Mouse (Mus musculus) limb, embryonic 12.5 days (tissue): Measurements from ENCODE around the gene Rxfp3. TPM values are rescaled to one million over a fixed set of nuclear protein-coding genes. Genes with fewer than 3 reads are reported as not detected.

ENCODE experiments used
- ATAC-seq: fragments of 200-750 bp; cut with Nextera tagmentation; 2 replicates; pipeline ENCODE4 v1.8.0; 2017; ENCODE audit warnings: low read depth, moderate TSS enrichment; ENCODE audit not compliant: insufficient number of reproducible peaks, insufficient read depth, low FRiP score, low TSS enrichment
- H3K27ac ChIP-seq: fragments of 300-500 bp; sonication (generic); 2 replicates; pipeline ENCODE4 v1.5.1; 2016; ENCODE audit warnings: mild to moderate bottlenecking, moderate library complexity
- H3K27me3 ChIP-seq: fragments of 300-500 bp; sonication (generic); 2 replicates; pipeline ENCODE4 v1.6.1; 2016; ENCODE audit warnings: mild to moderate bottlenecking, moderate library complexity
- H3K36me3 ChIP-seq: fragments of 300-500 bp; sonication (generic); 2 replicates; pipeline ENCODE4 v1.6.1; 2016; ENCODE audit warnings: mild to moderate bottlenecking, moderate library complexity
- H3K4me1 ChIP-seq: fragments of 300-500 bp; sonication (generic); replicated peaks from 2 replicates; pipeline ENCODE4 v1.6.1; 2016
- H3K4me2 ChIP-seq: fragments of 300-500 bp; sonication (generic); 2 replicates; pipeline ENCODE4 v1.6.1; 2016; ENCODE audit warnings: mild to moderate bottlenecking, moderate library complexity
- H3K4me3 ChIP-seq: fragments of 300-500 bp; sonication (generic); replicated peaks from 2 replicates; pipeline ENCODE4 v1.5.1; 2016; ENCODE audit warnings: mild to moderate bottlenecking
- H3K9ac ChIP-seq: fragments of 300-500 bp; sonication (generic); replicated peaks from 2 replicates; pipeline ENCODE4 v1.6.1; 2016; ENCODE audit warnings: mild to moderate bottlenecking, moderate library complexity
- H3K9me3 ChIP-seq: fragments of 300-500 bp; sonication (generic); 2 replicates; pipeline ENCODE4 v1.6.1; 2016; ENCODE audit warnings: mild to moderate bottlenecking, moderate library complexity
- WGBS: fragments of 180-500 bp; shearing (Covaris S2); methylation state at CpG from one replicate; pipeline ENCODE4 v1.1.7; 2016; 5-methylcytosine and 5-hydroxymethylcytosine counted together
- polyA plus RNA-seq: library from polyadenylated mRNA; unstranded; fragments of >200 nt; fragmentation: Nextera tagmentation; extraction: Ambion mirVana; gene quantifications from 2 replicates; pipeline ENCODE4 v1.2.1, GENCODE M21; 2016

The Rxfp3 gene
- polyA plus RNA-seq, 1 experiment from 2014 or later: 0.99 TPM

DNA sequence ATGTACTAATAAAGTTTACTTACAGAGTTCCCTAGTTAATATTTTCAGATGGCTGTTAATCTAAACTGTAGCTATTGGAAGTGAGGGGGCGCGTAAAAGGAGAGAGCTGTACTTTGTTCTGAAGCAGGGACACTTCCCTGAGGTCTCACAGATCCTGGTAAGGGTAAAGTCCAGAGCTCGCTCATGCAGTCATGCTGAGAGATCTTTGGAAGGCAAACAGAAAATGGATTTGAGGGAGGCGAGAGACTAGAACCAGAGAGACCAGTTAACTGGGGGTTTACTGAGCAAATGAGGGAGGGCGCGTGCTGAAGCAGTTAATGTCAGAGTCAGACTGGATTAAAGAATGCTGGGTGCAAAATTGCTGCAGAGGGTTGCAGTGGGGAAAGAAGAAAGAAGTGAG, 52.0 kb downstream of the Rxfp3 start:
- 76% methylated on average over 6 of the region's 6 CpGs for WGBS
- ATAC-seq: no peak
- H3K4me1 ChIP-seq: peaks cover 6% of the 10 kb centered on the region
- no peak overlapping the region for H3K4me3 ChIP-seq
- no peaks in the 10 kb centered on the region for H3K9me3 ChIP-seq
- H3K4me2 ChIP-seq: no peak overlapping the region
- no peak overlapping the region for H3K27ac ChIP-seq
- H3K9ac ChIP-seq: no peak overlapping the region
- peaks cover 33% of the 10 kb centered on the region; the same call in 1 of the 2 replicates for H3K36me3 ChIP-seq
- no peaks in the 10 kb centered on the region for H3K27me3 ChIP-seq

Other genes starting within 250 kb of the Rxfp3 start
- 7.4 and 8.6 TPM in 2 replicates for gene C1qtnf3, start 85.7 kb downstream of the Rxfp3 start, polyA plus RNA-seq
- gene Amacr, start 56.2 kb downstream of the Rxfp3 start, polyA plus RNA-seq: 14.9 and 17.9 TPM in 2 replicates
- gene Slc45a2, start 37.3 kb downstream of the Rxfp3 start, polyA plus RNA-seq: 0.09 and 0.15 TPM in 2 replicates
- gene Adamts12, start 26.8 kb upstream of the Rxfp3 start, polyA plus RNA-seq: 2.1 and 3.5 TPM in 2 replicates